Mouse (Mus musculus): ENCODE measurements around the gene Ksr1. TPM values are rescaled to one million over a fixed set of nuclear protein-coding genes. Genes with fewer than 3 reads are reported as not detected.

Gene Ksr1
- polyA plus RNA-seq, 1 experiment from 2014 or later: 10.8 TPM

GRCm38 (mm10) chr11:79092802-79093201 lies 53.4 kb downstream of the Ksr1 start:
- Histone ChIP-seq H3K4me1 (ENCODE audit: control insufficient read depth, insufficient read depth, low read length) (peaks cover 33% of the 10 kb centered on the region), H3K4me3 (ENCODE audit: low read depth, low read length) (no peak overlapping the region), H3K4me2 (ENCODE audit: low read depth, low read length) (no peak overlapping the region), H3K36me3 (ENCODE audit: control insufficient read depth, insufficient read depth, low read length) (no peaks in the 10 kb centered on the region), H3K9ac (ENCODE audit: low read depth, low read length) (no peak overlapping the region), H3K27me3 (replicated peaks; ENCODE audit: control insufficient read depth, insufficient read depth, low read length) (no peaks in the 10 kb centered on the region), H3K9me3 (ENCODE audit: control insufficient read depth, low read length) (no peaks in the 10 kb centered on the region), H3K27ac (replicated peaks; ENCODE audit: low read depth, low read length) (no peak overlapping the region)
- ATAC-seq (ENCODE audit: low read depth) (no peak), DNase-seq (ENCODE audit: low spot score) (no peak)
- WGBS: 51% methylated on average over 3 of the region's 7 CpGs

DNA sequence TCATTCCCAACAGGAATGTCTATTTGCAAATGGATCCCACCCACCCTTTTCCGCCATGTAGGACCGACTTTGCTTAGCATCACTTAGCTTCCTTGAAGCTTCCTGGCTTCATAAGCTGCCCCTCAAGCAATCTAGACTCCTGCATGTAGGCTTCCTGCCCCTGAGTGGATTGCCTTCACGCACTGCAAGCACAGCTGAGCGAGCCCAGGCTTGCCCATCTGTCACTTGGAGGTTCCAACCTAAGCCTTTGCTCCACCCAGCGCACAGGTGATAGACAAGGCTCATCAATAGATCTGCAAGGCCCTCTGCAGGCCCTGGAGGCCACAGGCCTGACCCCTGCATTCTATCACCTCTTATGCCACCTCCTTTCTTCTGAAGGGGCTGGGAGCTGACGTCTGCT lies 54.0 kb downstream of the Ksr1 start:
- Histone ChIP-seq H3K9ac (ENCODE audit: low read depth, low read length) (no peak overlapping the region), H3K27ac (replicated peaks; ENCODE audit: low read depth, low read length) (no peak overlapping the region), H3K9me3 (ENCODE audit: control insufficient read depth, low read length) (no peaks in the 10 kb centered on the region), H3K4me1 (ENCODE audit: control insufficient read depth, insufficient read depth, low read length) (peaks cover 33% of the 10 kb centered on the region), H3K27me3 (replicated peaks; ENCODE audit: control insufficient read depth, insufficient read depth, low read length) (no peaks in the 10 kb centered on the region), H3K4me2 (ENCODE audit: low read depth, low read length) (no peak overlapping the region), H3K4me3 (ENCODE audit: low read depth, low read length) (no peak overlapping the region), H3K36me3 (ENCODE audit: control insufficient read depth, insufficient read depth, low read length) (no peaks in the 10 kb centered on the region)
- 86% methylated on average over 6 of the region's 6 CpGs for WGBS
- ATAC-seq (ENCODE audit: low read depth) (no peak), DNase-seq (ENCODE audit: low spot score) (no peak)

DNA sequence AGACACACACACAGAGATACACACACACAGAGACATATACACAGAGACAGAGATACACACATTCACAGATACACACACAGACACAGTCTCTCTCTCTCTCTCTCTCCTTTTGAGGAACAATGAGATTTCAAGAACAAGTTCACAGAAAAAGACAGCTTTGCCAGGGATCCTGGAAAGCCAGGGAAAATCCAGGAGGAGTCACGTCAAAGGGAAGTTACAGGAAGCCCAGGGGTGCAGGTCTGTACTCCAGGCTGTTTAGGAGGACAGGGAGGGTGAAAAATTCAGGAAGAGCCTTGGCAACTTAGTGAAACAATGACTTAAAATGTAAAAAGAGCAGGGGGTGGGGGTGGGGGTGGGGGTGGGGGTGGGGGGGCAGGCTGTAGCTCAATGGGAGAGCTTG lies 56.5 kb downstream of the Ksr1 start:
- no peak overlapping the region for H3K4me2 ChIP-seq (ENCODE audit: low read depth, low read length)
- H3K4me3 ChIP-seq (ENCODE audit: low read depth, low read length): no peak overlapping the region
- H3K27ac ChIP-seq (replicated peaks; ENCODE audit: low read depth, low read length): no peak overlapping the region
- no peaks in the 10 kb centered on the region for H3K36me3 ChIP-seq (ENCODE audit: control insufficient read depth, insufficient read depth, low read length)
- H3K4me1 ChIP-seq (ENCODE audit: control insufficient read depth, insufficient read depth, low read length): peaks cover 17% of the 10 kb centered on the region
- ATAC-seq (ENCODE audit: low read depth) (no peak), DNase-seq (ENCODE audit: low spot score) (no peak)
- WGBS: 65% methylated on average over 1 of the region's 1 CpGs
- no peaks in the 10 kb centered on the region for H3K27me3 ChIP-seq (replicated peaks; ENCODE audit: control insufficient read depth, insufficient read depth, low read length)
- no peaks in the 10 kb centered on the region for H3K9me3 ChIP-seq (ENCODE audit: control insufficient read depth, low read length)
- H3K9ac ChIP-seq (ENCODE audit: low read depth, low read length): no peak overlapping the region

- no peaks in the 10 kb centered on the region for H3K36me3 ChIP-seq (ENCODE audit: control insufficient read depth, insufficient read depth, low read length)
- DNase-seq (ENCODE audit: low spot score) (no peak), ATAC-seq (ENCODE audit: low read depth) (peak; percentile 41; the same call in 1 of the 2 replicates)
- no peaks in the 10 kb centered on the region for H3K9me3 ChIP-seq (ENCODE audit: control insufficient read depth, low read length)
- no peaks in the 10 kb centered on the region for H3K27me3 ChIP-seq (replicated peaks; ENCODE audit: control insufficient read depth, insufficient read depth, low read length)
- H3K4me2 ChIP-seq (ENCODE audit: low read depth, low read length): no peak overlapping the region
- H3K9ac ChIP-seq (ENCODE audit: low read depth, low read length): no peak overlapping the region
- 54% methylated on average over 5 of the region's 5 CpGs for WGBS
- peaks cover 10% of the 10 kb centered on the region; the same call in 1 of the 2 replicates for H3K4me1 ChIP-seq (ENCODE audit: control insufficient read depth, insufficient read depth, low read length)
- no peak overlapping the region; the same call in 1 of the 2 replicates for H3K27ac ChIP-seq (replicated peaks; ENCODE audit: low read depth, low read length)
- H3K4me3 ChIP-seq (ENCODE audit: low read depth, low read length): no peak overlapping the region
Observed at GRCm38 (mm10) chr11:79089027-79089426, 57.2 kb downstream of the Ksr1 start.

GRCm38 (mm10) chr11:79088325-79088724 lies 57.9 kb downstream of the Ksr1 start:
- ATAC-seq (ENCODE audit: low read depth) (no peak), DNase-seq (ENCODE audit: low spot score) (no peak)
- Histone ChIP-seq H3K9me3 (ENCODE audit: control insufficient read depth, low read length) (no peaks in the 10 kb centered on the region), H3K27ac (replicated peaks; ENCODE audit: low read depth, low read length) (no peak overlapping the region), H3K27me3 (replicated peaks; ENCODE audit: control insufficient read depth, insufficient read depth, low read length) (no peaks in the 10 kb centered on the region), H3K4me2 (ENCODE audit: low read depth, low read length) (no peak overlapping the region), H3K4me3 (ENCODE audit: low read depth, low read length) (no peak overlapping the region), H3K9ac (ENCODE audit: low read depth, low read length) (no peak overlapping the region), H3K4me1 (ENCODE audit: control insufficient read depth, insufficient read depth, low read length) (peaks cover 10% of the 10 kb centered on the region), H3K36me3 (ENCODE audit: control insufficient read depth, insufficient read depth, low read length) (no peaks in the 10 kb centered on the region)
- 74% methylated on average over 9 of the region's 9 CpGs for WGBS

- no peak overlapping the region for H3K27ac ChIP-seq (replicated peaks; ENCODE audit: low read depth, low read length)
- DNase-seq (ENCODE audit: low spot score) (no peak), ATAC-seq (ENCODE audit: low read depth) (no peak)
- no peak overlapping the region for H3K4me2 ChIP-seq (ENCODE audit: low read depth, low read length)
- H3K4me3 ChIP-seq (ENCODE audit: low read depth, low read length): no peak overlapping the region
- H3K9me3 ChIP-seq (ENCODE audit: control insufficient read depth, low read length): no peaks in the 10 kb centered on the region
- H3K9ac ChIP-seq (ENCODE audit: low read depth, low read length): no peak overlapping the region
- no peaks in the 10 kb centered on the region for H3K36me3 ChIP-seq (ENCODE audit: control insufficient read depth, insufficient read depth, low read length)
- H3K27me3 ChIP-seq (replicated peaks; ENCODE audit: control insufficient read depth, insufficient read depth, low read length): no peaks in the 10 kb centered on the region
- WGBS: 79% methylated on average over 4 of the region's 4 CpGs
- H3K4me1 ChIP-seq (ENCODE audit: control insufficient read depth, insufficient read depth, low read length): peaks cover 13% of the 10 kb centered on the region
Observed at GRCm38 (mm10) chr11:79087731-79088311, 58.4 kb downstream of the Ksr1 start.

- Histone ChIP-seq H3K4me2 (ENCODE audit: low read depth, low read length) (no peak overlapping the region), H3K4me3 (ENCODE audit: low read depth, low read length) (no peak overlapping the region), H3K36me3 (ENCODE audit: control insufficient read depth, insufficient read depth, low read length) (no peaks in the 10 kb centered on the region), H3K27ac (replicated peaks; ENCODE audit: low read depth, low read length) (no peak overlapping the region), H3K27me3 (replicated peaks; ENCODE audit: control insufficient read depth, insufficient read depth, low read length) (no peaks in the 10 kb centered on the region), H3K9ac (ENCODE audit: low read depth, low read length) (no peak overlapping the region), H3K4me1 (ENCODE audit: control insufficient read depth, insufficient read depth, low read length) (peaks cover 13% of the 10 kb centered on the region), H3K9me3 (ENCODE audit: control insufficient read depth, low read length) (no peaks in the 10 kb centered on the region)
- DNase-seq (ENCODE audit: low spot score): no peak
- 86% methylated on average over 12 of the region's 12 CpGs for WGBS
- ATAC-seq (ENCODE audit: low read depth): no peak
Observed at GRCm38 (mm10) chr11:79086787-79087186, 59.4 kb downstream of the Ksr1 start.

GRCm38 (mm10) chr11:79085059-79085458 lies 61.1 kb downstream of the Ksr1 start:
- ATAC-seq (ENCODE audit: low read depth) (no peak), DNase-seq (ENCODE audit: low spot score) (no peak)
- Histone ChIP-seq H3K4me1 (ENCODE audit: control insufficient read depth, insufficient read depth, low read length) (peaks cover 25% of the 10 kb centered on the region), H3K9ac (ENCODE audit: low read depth, low read length) (no peak overlapping the region), H3K27me3 (replicated peaks; ENCODE audit: control insufficient read depth, insufficient read depth, low read length) (no peaks in the 10 kb centered on the region), H3K27ac (replicated peaks; ENCODE audit: low read depth, low read length) (no peak overlapping the region), H3K4me3 (ENCODE audit: low read depth, low read length) (no peak overlapping the region), H3K4me2 (ENCODE audit: low read depth, low read length) (no peak overlapping the region), H3K36me3 (ENCODE audit: control insufficient read depth, insufficient read depth, low read length) (no peaks in the 10 kb centered on the region), H3K9me3 (ENCODE audit: control insufficient read depth, low read length) (no peaks in the 10 kb centered on the region)
- 75% methylated on average over 5 of the region's 5 CpGs for WGBS

GRCm38 (mm10) chr11:79083018-79083441 lies 63.2 kb downstream of the Ksr1 start:
- no peak overlapping the region for H3K4me3 ChIP-seq (ENCODE audit: low read depth, low read length)
- H3K9ac ChIP-seq (ENCODE audit: low read depth, low read length): no peak overlapping the region
- peaks cover 18% of the 10 kb centered on the region for H3K4me1 ChIP-seq (ENCODE audit: control insufficient read depth, insufficient read depth, low read length)
- 58% methylated on average over 11 of the region's 11 CpGs for WGBS
- H3K9me3 ChIP-seq (ENCODE audit: control insufficient read depth, low read length): no peaks in the 10 kb centered on the region
- DNase-seq (ENCODE audit: low spot score) (peak; percentile 71), ATAC-seq (ENCODE audit: low read depth) (no peak)
- H3K4me2 ChIP-seq (ENCODE audit: low read depth, low read length): no peak overlapping the region
- no peaks in the 10 kb centered on the region for H3K36me3 ChIP-seq (ENCODE audit: control insufficient read depth, insufficient read depth, low read length)
- H3K27me3 ChIP-seq (replicated peaks; ENCODE audit: control insufficient read depth, insufficient read depth, low read length): no peaks in the 10 kb centered on the region
- no peak overlapping the region for H3K27ac ChIP-seq (replicated peaks; ENCODE audit: low read depth, low read length)

Measured in embryonic facial prominence, embryonic 14.5 days (tissue).